Mouse (Mus musculus) stomach, embryonic 16.5 days (tissue): ENCODE measurements at regions not wholly inside any gene's neighbourhood (a gene's known extent, or its start where the extent isn't known, plus 50 kb on each side); places are given as distances from the start of the nearest gene placed in this dataset.

ENCODE experiments used
- ATAC-seq: fragments of 200-750 bp; cut with Nextera tagmentation; 2 replicates; pipeline ENCODE4 v1.8.0; 2017; ENCODE audit warnings: moderate number of reproducible peaks, moderate TSS enrichment; ENCODE audit not compliant: insufficient read depth, low FRiP score
- H3K27ac ChIP-seq: fragments of 300-500 bp; sonication (generic); 2 replicates; pipeline ENCODE4 v1.5.1; 2014; ENCODE audit warnings: low read length
- H3K27me3 ChIP-seq: fragments of 300-500 bp; sonication (generic); 2 replicates; pipeline ENCODE4 v1.6.1; 2014; ENCODE audit warnings: low read length, control low read depth, mixed read lengths; ENCODE audit not compliant: control insufficient read depth, insufficient read depth
- H3K36me3 ChIP-seq: fragments of 300-500 bp; sonication (generic); 2 replicates; pipeline ENCODE4 v1.6.1; 2014; ENCODE audit warnings: low read length; ENCODE audit not compliant: control insufficient read depth, insufficient read depth
- H3K4me1 ChIP-seq: fragments of 300-500 bp; sonication (generic); 2 replicates; pipeline ENCODE4 v1.6.1; 2014; ENCODE audit warnings: low read length, control low read depth, mixed read lengths; ENCODE audit not compliant: control insufficient read depth, insufficient read depth
- H3K4me2 ChIP-seq: fragments of 300-500 bp; sonication (generic); 2 replicates; pipeline ENCODE4 v1.6.1; 2014; ENCODE audit warnings: low read depth, low read length, mixed read lengths
- H3K4me3 ChIP-seq: fragments of 300-500 bp; sonication (generic); replicated peaks from 2 replicates; pipeline ENCODE4 v1.5.1; 2014; ENCODE audit warnings: mild to moderate bottlenecking, low read length
- H3K9ac ChIP-seq: fragments of 300-500 bp; sonication (generic); 2 replicates; pipeline ENCODE4 v1.6.1; 2014; ENCODE audit warnings: low read length
- H3K9me3 ChIP-seq: fragments of 300-500 bp; sonication (generic); replicated peaks from 2 replicates; pipeline ENCODE4 v1.6.1; 2016; ENCODE audit warnings: low read length, control low read depth; ENCODE audit not compliant: control insufficient read depth
- WGBS: fragments of 180-500 bp; shearing (Covaris S2); extraction: QIAGEN DNeasy Blood & Tissue Kit; methylation state at CpG from one replicate; pipeline ENCODE4 v1.1.7; 2014; 5-methylcytosine and 5-hydroxymethylcytosine counted together

- Histone ChIP-seq H3K9ac (no peak overlapping the region), H3K4me3 (no peak overlapping the region), H3K36me3 (no peaks in the 10 kb centered on the region), H3K4me2 (no peak overlapping the region), H3K4me1 (no peaks in the 10 kb centered on the region), H3K27ac (no peak overlapping the region), H3K27me3 (no peaks in the 10 kb centered on the region), H3K9me3 (no peaks in the 10 kb centered on the region)
- no peak for ATAC-seq
- WGBS, result 61% methylated on average over 12 of the region's 12 CpGs
These were observed 1169.2 kb upstream of the A1bg start for GRCm38 (mm10) chr15:62091746-62092659.

GRCm38 (mm10) chr15:62091144-62091543 is 1168.3 kb upstream of the A1bg start:
- 90% methylated on average over 5 of the region's 5 CpGs for WGBS
- H3K27me3 ChIP-seq, result no peaks in the 10 kb centered on the region
- no peaks in the 10 kb centered on the region for H3K4me1 ChIP-seq
- no peak overlapping the region for H3K4me2 ChIP-seq
- H3K9me3 ChIP-seq, result no peaks in the 10 kb centered on the region
- no peak overlapping the region for H3K9ac ChIP-seq
- ATAC-seq, result no peak
- no peak overlapping the region for H3K4me3 ChIP-seq
- no peaks in the 10 kb centered on the region for H3K36me3 ChIP-seq
- H3K27ac ChIP-seq, result no peak overlapping the region

DNA sequence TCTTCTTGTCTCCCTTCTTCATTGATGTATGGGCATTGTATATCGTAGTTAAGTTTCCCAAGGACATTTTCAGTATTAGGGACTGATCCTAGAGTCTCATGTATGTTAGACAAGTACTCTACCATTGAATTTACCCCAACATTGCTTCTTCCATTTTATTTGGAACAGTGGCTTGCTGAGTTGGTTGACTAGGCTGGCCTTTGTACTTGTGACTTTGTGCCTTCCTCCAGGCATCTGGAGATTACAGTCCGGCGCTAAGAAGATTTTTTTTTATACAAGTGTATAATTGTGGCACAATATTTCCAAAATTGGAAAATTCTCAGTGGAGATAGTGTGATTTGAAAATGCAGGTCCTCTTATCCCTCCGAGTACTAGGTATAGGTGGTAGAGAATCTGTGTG is 1165.5 kb upstream of the A1bg start:
- H3K27me3 ChIP-seq, result no peaks in the 10 kb centered on the region
- no peak for ATAC-seq
- no peak overlapping the region for H3K27ac ChIP-seq
- H3K9ac ChIP-seq, result no peak overlapping the region
- H3K4me2 ChIP-seq, result no peak overlapping the region
- H3K9me3 ChIP-seq, result no peaks in the 10 kb centered on the region
- H3K4me3 ChIP-seq, result no peak overlapping the region
- no peaks in the 10 kb centered on the region for H3K36me3 ChIP-seq
- WGBS, result 91% methylated on average over 4 of the region's 4 CpGs
- no peaks in the 10 kb centered on the region for H3K4me1 ChIP-seq

GRCm38 (mm10) chr15:62087755-62088154 is 1164.9 kb upstream of the A1bg start:
- H3K27ac ChIP-seq, result no peak overlapping the region
- no peaks in the 10 kb centered on the region for H3K27me3 ChIP-seq
- no peak overlapping the region for H3K4me3 ChIP-seq
- no peak overlapping the region for H3K9ac ChIP-seq
- no peaks in the 10 kb centered on the region for H3K9me3 ChIP-seq
- H3K36me3 ChIP-seq, result no peaks in the 10 kb centered on the region
- ATAC-seq, result no peak
- WGBS, result 60% methylated on average over 6 of the region's 6 CpGs
- no peak overlapping the region for H3K4me2 ChIP-seq
- H3K4me1 ChIP-seq, result no peaks in the 10 kb centered on the region

- no peaks in the 10 kb centered on the region for H3K27me3 ChIP-seq
- ATAC-seq, result no peak
- H3K27ac ChIP-seq, result no peak overlapping the region
- no peaks in the 10 kb centered on the region for H3K9me3 ChIP-seq
- H3K36me3 ChIP-seq, result no peaks in the 10 kb centered on the region
- H3K4me2 ChIP-seq, result no peak overlapping the region
- 87% methylated on average over 3 of the region's 3 CpGs for WGBS
- H3K9ac ChIP-seq, result no peak overlapping the region
- no peak overlapping the region for H3K4me3 ChIP-seq
- H3K4me1 ChIP-seq, result no peaks in the 10 kb centered on the region
These were observed 1163.2 kb upstream of the A1bg start for GRCm38 (mm10) chr15:62086037-62086436.

GRCm38 (mm10) chr15:62083347-62083746 is 1160.5 kb upstream of the A1bg start:
- Histone ChIP-seq H3K9me3 (no peaks in the 10 kb centered on the region), H3K27ac (no peak overlapping the region; the same call in 1 of the 2 replicates), H3K9ac (no peak overlapping the region), H3K36me3 (no peaks in the 10 kb centered on the region), H3K4me3 (no peak overlapping the region), H3K4me2 (no peak overlapping the region), H3K27me3 (no peaks in the 10 kb centered on the region), H3K4me1 (peaks cover 6% of the 10 kb centered on the region; the same call in 1 of the 2 replicates)
- ATAC-seq, result no peak
- WGBS, result 84% methylated on average over 3 of the region's 3 CpGs

- no peaks in the 10 kb centered on the region for H3K36me3 ChIP-seq
- H3K9me3 ChIP-seq, result no peaks in the 10 kb centered on the region
- H3K4me3 ChIP-seq, result no peak overlapping the region
- H3K27me3 ChIP-seq, result no peaks in the 10 kb centered on the region
- no peak overlapping the region for H3K9ac ChIP-seq
- ATAC-seq, result no peak
- H3K4me1 ChIP-seq, result peaks cover 6% of the 10 kb centered on the region; the same call in 1 of the 2 replicates
- H3K27ac ChIP-seq, result no peak overlapping the region
- WGBS, result 94% methylated on average over 2 of the region's 2 CpGs
- no peak overlapping the region for H3K4me2 ChIP-seq
These were observed 1159.7 kb upstream of the A1bg start for GRCm38 (mm10) chr15:62082539-62082938.

GRCm38 (mm10) chr15:62079155-62080109 is 1156.6 kb upstream of the A1bg start:
- Histone ChIP-seq H3K9me3 (no peaks in the 10 kb centered on the region), H3K4me1 (peaks cover 6% of the 10 kb centered on the region; the same call in 1 of the 2 replicates), H3K4me3 (no peak overlapping the region), H3K4me2 (no peak overlapping the region), H3K36me3 (no peaks in the 10 kb centered on the region), H3K9ac (no peak overlapping the region), H3K27me3 (no peaks in the 10 kb centered on the region), H3K27ac (peak overlapping the region; percentile 55)
- peak; percentile 86 for ATAC-seq
- WGBS, result 63% methylated on average over 9 of the region's 9 CpGs
